Mouse (Mus musculus): ENCODE data around the gene Fbln5. TPM values are rescaled to one million over a fixed set of nuclear protein-coding genes. Genes with fewer than 3 reads are reported as not detected.

The Fbln5 gene
- polyA plus RNA-seq, 1 experiment from 2014 or later: 66.9 TPM

DNA sequence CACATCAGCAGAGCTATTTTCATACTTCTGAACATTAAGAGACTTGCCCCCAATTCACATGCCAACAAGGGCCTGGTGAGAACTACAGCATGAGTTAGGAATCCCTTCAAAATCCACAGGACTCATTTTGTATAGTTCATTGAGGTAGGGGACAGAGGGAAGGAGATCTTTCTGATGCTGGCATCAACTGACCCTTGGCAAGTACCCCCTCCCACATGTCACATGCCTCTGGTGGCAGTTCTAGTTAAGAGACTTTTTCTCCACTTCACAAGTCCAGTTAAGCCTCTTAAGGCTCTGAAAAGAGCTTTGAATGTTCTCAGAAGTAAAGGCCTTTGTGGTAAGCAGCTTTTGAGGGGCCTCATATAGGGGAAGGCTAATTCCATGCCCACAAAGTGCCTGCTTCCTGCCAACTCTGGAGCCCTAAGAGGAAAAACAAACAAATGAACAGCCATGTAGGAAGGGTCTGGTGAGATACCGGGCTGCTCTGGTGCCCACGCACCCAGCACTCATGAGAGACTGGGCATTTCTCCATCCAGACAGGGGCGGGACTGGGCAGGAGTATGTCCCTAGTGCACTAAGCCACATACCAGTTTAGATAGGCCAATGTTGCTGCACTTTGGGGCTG is 52.5 kb downstream of the Fbln5 start:
- Histone ChIP-seq H3K9me3 (ENCODE audit: low read depth, low read length) (no peaks in the 10 kb centered on the region), H3K9ac (no peak overlapping the region), H3K4me3 (ENCODE audit: low read depth, low read length) (no peak overlapping the region), H3K4me1 (ENCODE audit: insufficient read depth) (peaks cover 11% of the 10 kb centered on the region; the same call in 1 of the 2 replicates), H3K27ac (ENCODE audit: low read depth) (peak overlapping the region; percentile 77), H3K4me2 (no peak overlapping the region), H3K27me3 (ENCODE audit: insufficient read depth, low read length) (no peaks in the 10 kb centered on the region), H3K36me3 (ENCODE audit: insufficient read depth) (no peaks in the 10 kb centered on the region)
- 51% methylated on average over 3 of the region's 3 CpGs for WGBS
- peak; percentile 75; the same call in 1 of the 2 replicates for ATAC-seq (ENCODE audit: insufficient read depth)
- peak; percentile 35 for DNase-seq
- TF ChIP-seq CTCF (IDR thresholded peaks at IDR 0.05; ENCODE audit: low read depth): no peak

GRCm38 (mm10) chr12:101764870-101765269 is 54.0 kb downstream of the Fbln5 start:
- WGBS: 72% methylated on average over 5 of the region's 5 CpGs
- H3K4me2 ChIP-seq: no peak overlapping the region

DNA sequence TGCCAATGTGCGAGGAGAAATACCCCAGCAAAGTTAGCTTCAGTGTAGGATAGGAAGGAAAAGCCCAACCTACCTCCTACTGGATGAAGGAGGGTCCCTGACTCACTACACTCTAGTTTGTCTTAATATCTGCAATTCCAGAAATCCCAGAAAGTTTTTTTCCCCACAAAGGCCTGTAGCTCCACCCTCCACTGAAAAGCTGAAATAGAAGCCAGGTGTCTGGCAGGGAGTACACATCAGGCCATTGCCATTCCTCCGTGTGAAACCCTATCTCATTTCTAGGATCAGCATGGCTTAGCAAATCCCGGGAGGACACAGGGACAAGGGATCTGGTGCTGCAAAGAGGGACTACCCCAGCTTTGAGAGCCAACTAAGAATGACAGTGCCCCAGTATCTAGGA is 55.8 kb downstream of the Fbln5 start:
- ATAC-seq (ENCODE audit: insufficient read depth) (no peak), DNase-seq (no peak)
- H3K4me3 ChIP-seq (ENCODE audit: low read depth, low read length): no peak overlapping the region
- H3K36me3 ChIP-seq (ENCODE audit: insufficient read depth): no peaks in the 10 kb centered on the region
- no peak overlapping the region for H3K27ac ChIP-seq (ENCODE audit: low read depth)
- no peaks in the 10 kb centered on the region for H3K9me3 ChIP-seq (ENCODE audit: low read depth, low read length)
- H3K4me1 ChIP-seq (ENCODE audit: insufficient read depth): peaks cover 17% of the 10 kb centered on the region; the same call in 1 of the 2 replicates
- WGBS: 58% methylated on average over 3 of the region's 3 CpGs
- H3K27me3 ChIP-seq (ENCODE audit: insufficient read depth, low read length): no peaks in the 10 kb centered on the region
- H3K4me2 ChIP-seq: no peak overlapping the region
- H3K9ac ChIP-seq: no peak overlapping the region
- no peak for TF ChIP-seq CTCF (IDR thresholded peaks at IDR 0.05; ENCODE audit: low read depth)

More at GRCm38 (mm10) chr12:101764870-101765269, 54.0 kb downstream of the Fbln5 start:
- no peaks in the 10 kb centered on the region for H3K36me3 ChIP-seq (ENCODE audit: insufficient read depth)
- ATAC-seq (ENCODE audit: insufficient read depth) (no peak), DNase-seq (peak; percentile 13)
- H3K4me1 ChIP-seq (ENCODE audit: insufficient read depth): peaks cover 11% of the 10 kb centered on the region; the same call in 1 of the 2 replicates
- H3K4me3 ChIP-seq (ENCODE audit: low read depth, low read length): no peak overlapping the region
- no peaks in the 10 kb centered on the region for H3K27me3 ChIP-seq (ENCODE audit: insufficient read depth, low read length)
- no peak overlapping the region for H3K27ac ChIP-seq (ENCODE audit: low read depth)
- no peaks in the 10 kb centered on the region for H3K9me3 ChIP-seq (ENCODE audit: low read depth, low read length)
- TF ChIP-seq CTCF (IDR thresholded peaks at IDR 0.05; ENCODE audit: low read depth): no peak
- no peak overlapping the region for H3K9ac ChIP-seq

GRCm38 (mm10) chr12:101762054-101762453 is 56.8 kb downstream of the Fbln5 start:
- H3K4me1 ChIP-seq (ENCODE audit: insufficient read depth): peaks cover 13% of the 10 kb centered on the region; the same call in 1 of the 2 replicates
- no peak for ATAC-seq (ENCODE audit: insufficient read depth)
- no peak overlapping the region for H3K4me3 ChIP-seq (ENCODE audit: low read depth, low read length)
- no peak overlapping the region for H3K4me2 ChIP-seq
- H3K27me3 ChIP-seq (ENCODE audit: insufficient read depth, low read length): no peaks in the 10 kb centered on the region
- 85% methylated on average over 5 of the region's 5 CpGs for WGBS
- TF ChIP-seq CTCF (IDR thresholded peaks at IDR 0.05; ENCODE audit: low read depth): 0 out of 2 replicates have a peak, but pooled peaks have one; percentile 10
- no peaks in the 10 kb centered on the region for H3K36me3 ChIP-seq (ENCODE audit: insufficient read depth)
- DNase-seq: no peak
- no peak overlapping the region for H3K27ac ChIP-seq (ENCODE audit: low read depth)
- no peaks in the 10 kb centered on the region for H3K9me3 ChIP-seq (ENCODE audit: low read depth, low read length)
- no peak overlapping the region for H3K9ac ChIP-seq

- Histone ChIP-seq H3K27me3 (ENCODE audit: insufficient read depth, low read length) (no peaks in the 10 kb centered on the region), H3K27ac (ENCODE audit: low read depth) (no peak overlapping the region), H3K4me3 (ENCODE audit: low read depth, low read length) (no peak overlapping the region), H3K36me3 (ENCODE audit: insufficient read depth) (no peaks in the 10 kb centered on the region), H3K9me3 (ENCODE audit: low read depth, low read length) (no peaks in the 10 kb centered on the region), H3K4me1 (ENCODE audit: insufficient read depth) (0 out of 2 replicates have a peak, but pooled peaks cover 6% of the 10 kb centered on the region), H3K4me2 (no peak overlapping the region), H3K9ac (no peak overlapping the region)
- DNase-seq (peak; percentile 45), ATAC-seq (ENCODE audit: insufficient read depth) (no peak; the same call in 1 of the 2 replicates)
- TF ChIP-seq CTCF (IDR thresholded peaks at IDR 0.05; ENCODE audit: low read depth): no peak
- 46% methylated on average over 6 of the region's 6 CpGs for WGBS
These were observed 59.3 kb downstream of the Fbln5 start for GRCm38 (mm10) chr12:101759440-101760045.

DNA sequence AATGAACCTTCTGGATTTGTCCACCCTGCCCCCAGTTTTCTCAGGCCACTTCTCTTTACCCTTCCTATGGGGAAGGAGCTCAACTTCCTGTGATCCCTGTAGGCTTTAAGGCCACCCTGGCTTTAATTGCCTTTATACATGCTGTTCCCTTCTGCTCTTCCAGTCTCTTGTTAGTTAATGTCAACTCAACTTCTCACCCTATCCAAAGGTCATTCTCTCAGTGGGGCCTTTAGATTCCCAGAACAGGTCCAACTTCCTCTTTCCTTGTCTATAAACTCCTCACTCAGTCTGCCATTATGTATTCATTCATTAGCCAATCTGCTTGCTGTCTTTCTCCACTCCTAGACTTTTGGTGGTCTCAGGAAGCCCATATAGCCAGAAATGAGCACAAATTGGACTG is 60.2 kb downstream of the Fbln5 start:
- no peak for DNase-seq

GRCm38 (mm10) chr12:101742375-101742774 is 76.5 kb downstream of the Fbln5 start:
- no peak overlapping the region for H3K27ac ChIP-seq (ENCODE audit: low read depth)
- H3K27me3 ChIP-seq (ENCODE audit: insufficient read depth, low read length): no peaks in the 10 kb centered on the region
- ATAC-seq (ENCODE audit: insufficient read depth) (no peak), DNase-seq (no peak)
- no peak overlapping the region for H3K4me3 ChIP-seq (ENCODE audit: low read depth, low read length)
- no peaks in the 10 kb centered on the region for H3K4me1 ChIP-seq (ENCODE audit: insufficient read depth)
- WGBS: 48% methylated on average over 2 of the region's 2 CpGs
- no peaks in the 10 kb centered on the region for H3K9me3 ChIP-seq (ENCODE audit: low read depth, low read length)
- H3K36me3 ChIP-seq (ENCODE audit: insufficient read depth): no peaks in the 10 kb centered on the region
- H3K9ac ChIP-seq: no peak overlapping the region
- H3K4me2 ChIP-seq: no peak overlapping the region
- no peak for TF ChIP-seq CTCF (IDR thresholded peaks at IDR 0.05; ENCODE audit: low read depth)

More for the DNA sequence above, 60.2 kb downstream of the Fbln5 start:
- Histone ChIP-seq H3K9me3 (ENCODE audit: low read depth, low read length) (no peaks in the 10 kb centered on the region), H3K4me3 (ENCODE audit: low read depth, low read length) (no peak overlapping the region), H3K4me1 (ENCODE audit: insufficient read depth) (0 out of 2 replicates have a peak, but pooled peaks cover 6% of the 10 kb centered on the region), H3K4me2 (no peak overlapping the region), H3K27ac (ENCODE audit: low read depth) (no peak overlapping the region), H3K36me3 (ENCODE audit: insufficient read depth) (no peaks in the 10 kb centered on the region), H3K9ac (no peak overlapping the region), H3K27me3 (ENCODE audit: insufficient read depth, low read length) (no peaks in the 10 kb centered on the region)
- TF ChIP-seq CTCF (IDR thresholded peaks at IDR 0.05; ENCODE audit: low read depth): no peak
- no peak for ATAC-seq (ENCODE audit: insufficient read depth)

Data from lung, embryonic 14.5 days (tissue).